Mouse (Mus musculus) 3T3-L1 (cell line): ENCODE data around the gene Gm17509.

Experiments used
- DNase-seq: peaks from one replicate; pipeline ENCODE4 v3.0.0-alpha.2; 2015; ENCODE audit warnings: low read depth, low spot score

The Gm17509 gene

GRCm38 (mm10) chr13:117220501-117221321, at the start of gene Gm17509:
Gene Gm17509, minus strand, starts transcription at chr13:117221075.
- DNase-seq = no peak

GRCm38 (mm10) chr13:117267963-117268362, 47.1 kb upstream of the Gm17509 start:
- no peak for DNase-seq

DNA sequence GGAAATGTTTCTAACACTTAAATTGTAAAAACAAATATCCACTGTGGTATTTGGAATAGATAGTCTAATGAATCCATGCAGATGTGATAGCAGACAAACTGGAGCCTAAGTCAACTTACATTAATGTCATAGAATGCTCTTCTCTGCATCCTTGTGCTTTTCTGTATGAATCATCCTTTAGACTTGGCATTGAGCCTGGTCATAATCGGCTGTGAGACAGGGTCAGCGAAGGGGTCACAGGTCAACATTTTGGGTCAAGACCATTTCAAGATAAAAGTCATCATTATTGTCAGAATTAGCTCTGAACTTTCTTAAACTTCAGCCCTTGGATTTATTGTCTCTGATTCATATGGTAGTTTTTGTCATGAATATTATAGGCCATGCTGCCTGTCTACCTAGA, 45.3 kb upstream of the Gm17509 start:
- peak; percentile 26 for DNase-seq

DNA sequence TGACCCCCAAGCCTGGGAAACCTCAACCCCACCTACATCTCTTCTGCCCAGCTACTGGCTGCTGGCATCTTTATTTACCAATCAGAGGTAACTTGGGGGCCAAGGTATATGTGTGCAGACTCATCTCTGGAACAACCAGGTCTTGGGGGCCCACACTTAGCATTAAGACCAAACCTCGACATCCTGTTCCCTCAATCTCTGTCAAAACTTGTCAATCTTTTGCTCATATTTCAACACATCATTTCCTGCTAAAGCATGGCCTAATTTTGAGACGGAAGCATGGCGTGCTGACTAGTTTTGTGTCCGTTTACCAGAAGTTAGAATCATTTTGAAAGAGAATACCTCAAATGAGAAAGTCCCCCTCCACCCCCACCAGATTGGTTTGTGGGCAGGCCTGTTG, 39.8 kb upstream of the Gm17509 start:
- DNase-seq = no peak

DNA sequence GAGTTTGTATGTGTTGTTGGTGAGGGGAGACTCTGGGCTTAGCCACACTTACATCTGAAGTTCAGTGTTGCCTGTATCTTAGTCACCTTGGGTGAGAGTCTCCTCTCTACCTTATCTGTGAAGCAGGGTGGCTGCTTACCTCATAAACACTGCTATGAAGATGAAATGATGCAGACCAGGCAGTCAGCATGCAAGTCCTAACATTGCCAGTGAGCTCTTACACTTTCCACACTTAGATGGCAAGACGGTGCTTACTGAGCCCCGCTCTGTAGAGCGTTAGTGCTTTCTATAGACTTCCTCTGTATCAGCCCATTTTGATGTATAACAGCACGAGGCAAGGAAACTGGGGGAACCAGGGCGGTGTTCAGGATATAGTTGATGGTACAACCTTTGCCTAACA, 21.7 kb upstream of the Gm17509 start:
- DNase-seq = no peak

GRCm38 (mm10) chr13:117242063-117242462, 21.2 kb upstream of the Gm17509 start:
- DNase-seq = peak; percentile 56

- DNase-seq = no peak
These were observed 16.2 kb upstream of the Gm17509 start for GRCm38 (mm10) chr13:117237111-117237510.

DNA sequence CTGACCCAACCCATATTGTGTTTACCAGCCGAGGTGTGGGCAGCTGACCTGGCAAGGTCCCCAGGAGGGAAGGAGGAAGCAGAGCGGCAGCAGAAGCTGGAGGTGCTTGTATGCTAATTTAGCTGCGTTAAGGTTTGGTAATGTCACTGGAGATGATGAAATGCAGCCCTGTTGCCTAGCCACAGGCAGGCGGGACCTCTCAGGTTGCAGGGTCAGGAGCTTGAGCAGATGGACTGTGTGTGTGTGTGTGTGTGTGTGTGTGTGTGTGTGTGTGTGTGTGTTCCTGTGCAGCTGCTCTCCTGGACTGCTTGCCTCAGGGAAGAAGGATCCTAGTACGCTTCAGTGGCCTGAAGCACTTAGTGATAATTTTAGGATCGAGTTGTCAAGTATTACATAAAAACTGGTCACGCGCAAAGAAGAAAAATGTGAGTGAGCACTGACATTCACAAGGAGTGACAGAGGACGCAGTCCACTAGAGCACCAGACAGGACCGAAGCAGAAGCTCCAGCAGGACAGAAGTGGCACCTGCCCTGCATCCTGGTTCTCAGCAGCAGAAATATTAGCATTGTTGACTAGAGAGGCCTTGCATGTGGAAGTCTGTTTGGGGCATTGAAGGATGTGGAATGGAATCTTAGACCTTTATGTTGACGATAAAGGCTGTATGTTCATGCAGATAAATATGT, 14.8 kb upstream of the Gm17509 start:
- peak; percentile 31 for DNase-seq

- DNase-seq = no peak
These were observed 13.6 kb upstream of the Gm17509 start for GRCm38 (mm10) chr13:117234486-117234885.

- DNase-seq = no peak
These were observed 12.9 kb upstream of the Gm17509 start for GRCm38 (mm10) chr13:117233808-117234207.

DNA sequence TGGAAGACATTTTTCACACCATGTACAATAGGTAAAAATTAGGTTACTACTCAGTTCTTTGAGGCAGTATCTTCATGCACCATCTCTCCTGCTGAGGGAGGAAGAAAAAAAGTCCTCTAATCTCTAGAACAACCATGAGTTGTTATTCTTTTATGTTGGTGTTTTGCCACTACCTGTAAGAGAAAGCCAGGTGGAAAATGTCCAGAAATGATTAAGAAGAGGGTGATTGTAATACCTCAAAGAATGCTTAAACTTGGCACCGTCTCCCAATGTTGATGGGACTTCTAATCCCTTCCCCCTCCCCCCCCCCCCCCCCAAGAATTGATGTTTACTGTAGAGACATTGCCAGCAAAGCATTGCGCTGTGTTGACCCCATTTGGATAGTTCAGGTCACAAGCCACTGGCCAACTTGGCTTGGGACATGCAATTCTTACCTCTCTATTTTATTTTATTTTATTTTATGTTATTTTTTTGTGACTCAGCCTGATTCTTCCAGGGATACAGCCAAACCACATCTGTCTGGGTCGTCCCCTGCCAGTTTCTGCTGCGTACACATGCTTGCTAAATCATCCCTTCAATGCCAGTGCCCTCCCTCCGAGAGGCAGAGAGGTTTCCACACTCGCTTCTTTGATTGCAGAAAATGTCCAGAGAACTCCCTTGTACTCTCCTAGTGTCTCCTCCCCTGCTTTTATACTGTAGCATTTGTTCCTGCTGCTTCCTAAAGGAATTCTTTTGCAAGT, 9.7 kb upstream of the Gm17509 start:
- peak; percentile 95 for DNase-seq

GRCm38 (mm10) chr13:117225561-117225960, 4.7 kb upstream of the Gm17509 start:
- DNase-seq = no peak

DNA sequence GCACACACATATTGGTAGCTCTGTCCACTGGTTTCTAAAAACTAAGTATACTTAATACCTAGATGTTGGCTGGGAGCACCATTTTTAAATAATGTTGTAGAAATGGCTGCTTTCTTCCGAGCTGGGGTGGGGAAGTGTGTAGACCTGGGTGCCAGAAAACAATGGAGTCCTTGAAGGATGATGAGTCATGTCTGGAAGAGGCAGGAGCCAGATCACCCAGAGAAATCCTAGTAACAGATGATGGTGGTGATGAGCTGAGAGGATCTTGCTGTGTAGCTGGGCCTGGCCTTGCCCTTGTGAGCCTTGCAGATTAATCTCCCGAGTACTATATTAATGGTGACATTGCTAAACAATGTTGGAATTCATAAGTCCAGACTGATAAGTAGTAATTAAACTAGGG, 4.0 kb upstream of the Gm17509 start:
- peak; percentile 47 for DNase-seq

DNA sequence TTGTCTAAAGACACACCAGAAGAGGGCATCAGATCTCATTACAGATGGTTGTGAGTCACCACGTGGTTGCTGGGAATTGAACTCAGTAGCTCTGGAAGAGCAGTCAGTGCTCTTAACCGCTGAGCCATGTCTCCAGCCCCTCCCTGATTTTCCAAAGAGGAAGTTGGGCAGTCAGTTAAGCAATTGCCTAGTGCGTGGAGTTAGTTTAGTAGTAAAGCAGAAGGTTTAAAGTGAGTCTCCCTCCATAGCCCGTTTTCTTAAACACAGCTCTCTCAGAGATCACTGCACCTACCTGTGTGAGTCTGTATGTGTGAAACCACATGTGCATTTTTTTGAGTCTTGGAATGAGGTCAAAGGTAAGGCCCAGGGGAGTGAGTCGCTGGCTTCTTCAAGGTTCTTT, 2.2 kb upstream of the Gm17509 start:
- DNase-seq = peak; percentile 43

GRCm38 (mm10) chr13:117219871-117220500, 889 bp downstream of the Gm17509 start:
- no peak for DNase-seq

DNA sequence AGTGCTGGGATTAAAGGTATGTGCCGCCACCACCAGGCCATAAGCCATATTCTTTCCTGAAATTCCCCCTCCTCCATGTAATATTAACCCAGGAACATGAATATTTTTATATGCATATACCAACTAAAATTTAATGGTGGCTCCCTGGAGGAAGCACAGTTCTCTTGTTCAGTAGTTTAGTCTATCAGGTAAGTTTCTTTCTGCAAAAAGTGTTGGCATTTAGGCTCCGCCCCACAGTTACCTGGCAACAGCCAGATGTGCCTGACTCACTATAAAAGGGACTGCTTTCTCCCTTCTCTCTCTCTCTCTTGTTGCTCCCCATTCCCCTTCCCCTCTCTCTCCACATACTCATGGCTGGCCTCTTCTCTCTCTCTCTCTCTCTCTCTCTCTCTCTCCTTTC, 2.8 kb downstream of the Gm17509 start:
- DNase-seq = no peak

DNA sequence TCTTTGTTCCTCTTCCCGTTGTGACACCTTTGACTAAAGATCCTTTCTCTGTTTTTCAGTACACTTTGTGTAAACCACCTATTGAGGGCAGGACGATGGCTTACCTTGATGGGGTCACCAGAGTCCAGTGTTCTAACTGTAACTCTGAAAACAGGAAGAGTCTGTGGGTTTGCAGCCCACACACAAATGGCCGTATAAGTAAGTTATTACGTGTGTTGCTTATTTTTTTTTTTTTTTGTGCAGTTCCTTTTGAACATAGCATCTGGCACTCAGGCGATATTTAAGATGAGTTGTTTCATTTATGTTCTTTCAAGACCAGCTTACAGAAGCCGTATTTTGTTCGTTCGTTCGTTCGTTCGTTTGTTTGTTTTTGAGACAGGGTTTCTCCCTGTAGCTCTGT, 3.3 kb downstream of the Gm17509 start:
- no peak for DNase-seq

GRCm38 (mm10) chr13:117216752-117217363, 4.0 kb downstream of the Gm17509 start:
- DNase-seq = no peak

DNA sequence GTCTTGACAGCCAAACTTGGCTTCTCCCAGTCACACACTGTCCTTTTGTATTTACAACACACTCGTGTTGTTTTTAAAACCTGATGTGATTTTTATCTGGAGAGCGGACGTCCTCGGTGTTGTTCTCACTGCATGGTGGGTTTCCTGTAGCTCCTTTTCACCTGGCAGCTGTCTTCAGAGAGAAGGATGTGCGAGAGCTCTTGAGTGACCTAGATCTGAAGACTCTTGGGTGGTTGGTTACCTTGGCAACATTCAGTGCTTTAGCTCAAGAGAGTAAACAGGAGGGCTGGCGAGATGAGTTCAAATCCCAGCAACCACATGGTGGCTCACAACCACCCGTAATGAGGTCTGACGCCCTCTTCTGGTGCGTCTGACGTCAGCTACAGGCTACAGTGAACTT, 4.7 kb downstream of the Gm17509 start:
- DNase-seq = no peak

DNA sequence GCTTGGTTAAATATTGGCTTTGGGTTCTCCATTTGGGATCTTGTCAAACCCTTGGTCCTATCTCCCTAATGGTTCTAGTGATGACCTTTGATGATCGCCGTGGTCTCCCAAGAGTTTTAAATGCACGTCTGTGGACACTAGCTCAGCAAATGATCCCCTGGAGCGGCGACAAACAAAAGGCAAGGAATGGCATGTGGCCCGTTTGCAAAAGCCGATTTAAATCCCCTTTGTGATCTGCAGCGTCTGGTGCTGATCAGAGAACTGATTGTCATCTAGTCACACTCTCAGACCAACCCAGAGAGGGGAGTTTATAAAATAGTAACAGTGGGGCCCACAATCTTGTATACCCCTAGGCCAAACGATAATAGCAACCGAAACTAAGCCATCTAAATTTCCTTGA, 5.4 kb downstream of the Gm17509 start:
- DNase-seq = no peak

DNA sequence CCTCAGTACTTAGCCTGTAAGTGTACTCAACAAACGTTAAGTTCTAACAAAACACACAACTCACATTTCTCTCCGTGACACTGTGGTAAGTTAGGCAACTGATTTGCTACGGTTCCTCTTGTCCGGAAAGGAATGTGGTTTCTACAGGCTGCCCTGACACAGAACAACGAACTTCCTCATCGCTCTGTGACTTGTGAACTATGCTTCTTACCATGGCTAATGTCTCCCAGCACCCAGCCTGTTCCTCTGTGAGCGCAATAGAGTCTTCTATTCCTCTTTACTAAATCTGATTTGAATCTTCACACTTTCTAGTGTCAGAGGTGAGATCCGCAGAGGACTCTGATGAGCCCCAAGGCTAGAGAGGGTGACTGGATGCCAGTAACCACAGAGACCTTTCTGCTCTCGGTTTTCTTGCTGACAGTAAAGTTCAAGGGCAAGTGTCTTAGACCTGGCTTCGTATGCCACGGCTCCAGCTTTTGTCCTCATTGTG, 9.4 kb downstream of the Gm17509 start:
- DNase-seq = no peak
